In the genomic region with DNA sequence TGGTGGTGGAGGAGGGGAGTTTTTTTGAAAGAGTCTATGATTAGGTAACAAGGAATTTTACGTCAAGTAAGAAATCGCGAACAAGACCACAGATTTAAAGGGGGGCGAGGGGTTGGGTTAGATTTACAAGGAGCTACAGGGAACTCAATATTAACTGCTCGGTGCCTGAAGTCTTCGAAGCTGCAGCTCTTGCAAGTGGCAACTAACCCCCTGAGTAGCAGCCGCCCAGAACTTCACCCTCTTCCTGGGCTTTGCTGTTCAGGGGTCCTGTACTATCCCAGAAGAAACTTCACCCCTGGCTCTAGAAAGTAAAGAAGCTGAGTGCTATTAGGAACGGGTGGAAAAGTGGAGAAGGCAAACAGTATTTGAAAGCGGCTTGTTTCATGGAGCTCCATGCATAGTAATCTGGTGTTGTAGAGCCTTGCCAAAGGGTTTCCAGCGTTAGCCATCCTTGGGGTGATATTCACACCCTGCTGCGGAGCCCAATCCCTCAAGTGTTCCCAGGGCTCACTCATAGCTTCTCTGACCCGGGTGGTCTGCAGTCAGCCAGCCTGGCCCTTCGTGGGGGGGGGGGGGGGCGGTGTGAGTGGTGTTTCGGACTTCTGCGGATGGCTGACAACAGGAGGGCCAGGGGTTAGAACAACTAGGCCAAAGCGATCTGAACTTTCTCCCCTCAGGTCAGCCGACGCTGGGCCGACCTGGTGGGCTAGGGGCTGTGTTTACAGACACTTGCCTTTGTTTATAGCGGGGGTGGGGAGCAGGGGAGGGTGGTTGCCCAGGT, we compare ENCODE assay signal across 15 mouse cellular contexts. TPM values are rescaled to one million over a fixed set of nuclear protein-coding genes. Genes with fewer than 3 reads are reported as not detected.
DNase-seq lines count a peak whose midpoint lies in the region; ATAC-seq lines count a peak whose summit lies in the region.
"Had no signal": no experiment of that assay in that cellular context is flagged by ENCODE, and none has a peak within 500 bp of the region (broad histone marks: within the 10 kb centered on the region; RNA-seq: fewer than 3 reads in every experiment).

No protein-coding gene starts in this region.

- ATAC-seq in heart, embryonic 15.5 days (replicated peaks; ENCODE audit: insufficient number of reproducible peaks, insufficient read depth, low FRiP score, low read depth) = no peak
- ATAC-seq in limb, embryonic 15.5 days (ENCODE audit: insufficient number of reproducible peaks, low FRiP score, low TSS enrichment, low read depth) = no peak

- H3K4me3 ChIP-seq in embryonic facial prominence, embryonic 10.5 days = peak overlapping the region; percentile 63
- H3K4me3 ChIP-seq in heart, embryonic 15.5 days = peak overlapping the region; percentile 92
- peak overlapping the region; percentile 30 for H3K4me3 ChIP-seq in limb, embryonic 15.5 days
- H3K4me3 ChIP-seq: hindbrain, embryonic 15.5 days had no signal

- intact Hi-C loops in heart, postnatal 36 days (cut with DNase I) = loop anchor here (10.0 kb wide), 1 partner anchor 770 kb away; a partner anchor contains a TSS

- peak overlapping the region; percentile 70 for H3K9ac ChIP-seq in heart, embryonic 15.5 days
- 0 out of 2 replicates have a peak overlapping the region, but pooled peaks have one; percentile 23 for H3K9ac ChIP-seq in limb, embryonic 15.5 days
- H3K9ac ChIP-seq: hindbrain, embryonic 15.5 days had no signal

- H3K9me3 ChIP-seq in embryonic facial prominence, embryonic 10.5 days = no peaks in the 10 kb centered on the region
- H3K9me3 ChIP-seq in heart, embryonic 15.5 days (replicated peaks) = no peaks in the 10 kb centered on the region
- no peaks in the 10 kb centered on the region for H3K9me3 ChIP-seq in limb, embryonic 15.5 days
- H3K9me3 ChIP-seq: hindbrain, embryonic 15.5 days had no signal

- WGBS in embryonic facial prominence, embryonic 10.5 days = under 1% methylated on average over 21 of the region's 21 CpGs
- WGBS in heart, embryonic 15.5 days = 7% methylated on average over 21 of the region's 21 CpGs
- WGBS in limb, embryonic 15.5 days = 11% methylated on average over 21 of the region's 21 CpGs

- peaks cover 47% of the 10 kb centered on the region for H3K4me1 ChIP-seq in embryonic facial prominence, embryonic 10.5 days
- peaks cover 36% of the 10 kb centered on the region for H3K4me1 ChIP-seq in heart, embryonic 15.5 days (replicated peaks)
- peaks cover 47% of the 10 kb centered on the region for H3K4me1 ChIP-seq in limb, embryonic 15.5 days

- H3K27me3 ChIP-seq in embryonic facial prominence, embryonic 10.5 days (replicated peaks; ENCODE audit: low read depth, poor library complexity, severe bottlenecking) = peaks cover 100% of the 10 kb centered on the region
- peaks cover under 1% of the 10 kb centered on the region; the same call in 1 of the 2 replicates for H3K27me3 ChIP-seq in heart, embryonic 15.5 days
- peaks cover 53% of the 10 kb centered on the region for H3K27me3 ChIP-seq in limb, embryonic 15.5 days

- DNase-seq in heart, adult 11 months = peak; percentile 89
- DNase-seq in heart, postnatal 36 days = no peak
- DNase-seq in embryonic facial prominence, embryonic 10.5 days (ENCODE audit: low spot score) = peak; percentile 61
- no peak for DNase-seq in kidney, postnatal 10 days
- DNase-seq in cerebellum, postnatal 10 days = no peak
- DNase-seq in cerebellum, adult 18-20 months = no peak
- DNase-seq: kidney, postnatal 25 days; lung, postnatal 4 days; thymus, postnatal 36 days had no signal

- H3K36me3 ChIP-seq in embryonic facial prominence, embryonic 10.5 days (replicated peaks) = no peaks in the 10 kb centered on the region
- H3K36me3 ChIP-seq in heart, embryonic 15.5 days = no peaks in the 10 kb centered on the region
- H3K36me3 ChIP-seq in limb, embryonic 15.5 days = no peaks in the 10 kb centered on the region
- H3K36me3 ChIP-seq: hindbrain, embryonic 15.5 days had no signal

- peak overlapping the region; percentile 60 for H3K27ac ChIP-seq in embryonic facial prominence, embryonic 10.5 days (replicated peaks)
- peak overlapping the region; percentile 98 for H3K27ac ChIP-seq in heart, embryonic 15.5 days
- peak overlapping the region; percentile 84 for H3K27ac ChIP-seq in limb, embryonic 15.5 days
- H3K27ac ChIP-seq: hindbrain, embryonic 15.5 days had no signal

- H3K4me2 ChIP-seq in heart, embryonic 15.5 days = peak overlapping the region; percentile 77
- peak overlapping the region; percentile 40 for H3K4me2 ChIP-seq in limb, embryonic 15.5 days
- H3K4me2 ChIP-seq: hindbrain, embryonic 15.5 days had no signal

RNA-seq across cellular contexts. Expression of a gene that starts 4.5 kb away (rescaled TPM):
- total RNA-seq in heart, postnatal 36 days (2021) = 10 to 100 TPM; 53.8 to 68.2 TPM
- polyA plus RNA-seq in embryonic facial prominence, embryonic 10.5 days (2016; fragmentation: Nextera tagmentation; extraction: Ambion mirVana) = 3.9 and 5.4 TPM in 2 replicates
- polyA plus RNA-seq in heart, embryonic 15.5 days (2015; fragmentation: Nextera tagmentation; extraction: Ambion mirVana) = 8.7 and 11.8 TPM in 2 replicates
- polyA plus RNA-seq in limb, embryonic 15.5 days (2015; fragmentation: Nextera tagmentation; extraction: Ambion mirVana) = 5.0 and 6.6 TPM in 2 replicates
- total RNA-seq: gastrocnemius, adult 18-20 months; left cerebral cortex, postnatal 25 days had no signal
- polyA plus RNA-seq: cortical plate, adult 2 months; hindbrain, embryonic 15.5 days had no signal

Comparison
In these comparisons a context has a peak if more than half of its experiments do, and no peak if none do; other contexts are left out.
1. DNase-seq: peak in heart, adult 11 months (single experiment) and embryonic facial prominence, embryonic 10.5 days (single experiment); none in heart, postnatal 36 days (0 of 2), kidney, postnatal 10 days (single experiment), cerebellum, postnatal 10 days (0 of 2) and cerebellum, adult 18-20 months (0 of 2).
2. H3K4me3 ChIP-seq: peak in every context shown above with its lines; median percentile 92 in heart, embryonic 15.5 days; 63 in embryonic facial prominence, embryonic 10.5 days; 30 in limb, embryonic 15.5 days.
3. Peak in every context shown above with its lines, with median percentiles within 50 percentile points of each other: H3K27ac ChIP-seq.